Mouse (Mus musculus): ENCODE results near the gene Wnt7b. TPM values are rescaled to one million over a fixed set of nuclear protein-coding genes. Genes with fewer than 3 reads are reported as not detected.

Wnt7b gene
- polyA plus RNA-seq, 1 experiment from 2014 or later, result 0.18 TPM

GRCm38 (mm10) chr15:85611701-85612520 is 29.6 kb upstream of the Wnt7b start:
- H3K4me2 ChIP-seq, result no peak overlapping the region
- no peak for ATAC-seq (ENCODE audit: insufficient read depth)
- no peak overlapping the region for H3K9ac ChIP-seq
- H3K27ac ChIP-seq (replicated peaks), result no peak overlapping the region
- H3K9me3 ChIP-seq (replicated peaks), result no peaks in the 10 kb centered on the region
- H3K36me3 ChIP-seq (replicated peaks), result no peaks in the 10 kb centered on the region
- H3K4me3 ChIP-seq (replicated peaks), result no peak overlapping the region
- 53% methylated on average over 16 of the region's 16 CpGs for WGBS (ENCODE audit: insufficient replicate concordance)
- peaks cover 20% of the 10 kb centered on the region for H3K27me3 ChIP-seq
- 0 out of 2 replicates have a peak, but pooled peaks cover 3% of the 10 kb centered on the region for H3K4me1 ChIP-seq (replicated peaks)

- no peak overlapping the region for H3K4me3 ChIP-seq (replicated peaks)
- H3K9ac ChIP-seq, result no peak overlapping the region
- 0 out of 2 replicates have a peak, but pooled peaks cover 3% of the 10 kb centered on the region for H3K4me1 ChIP-seq (replicated peaks)
- no peak overlapping the region for H3K27ac ChIP-seq (replicated peaks)
- peaks cover 13% of the 10 kb centered on the region for H3K27me3 ChIP-seq
- H3K4me2 ChIP-seq, result no peak overlapping the region
- 42% methylated on average over 8 of the region's 8 CpGs for WGBS (ENCODE audit: insufficient replicate concordance)
- no peaks in the 10 kb centered on the region for H3K9me3 ChIP-seq (replicated peaks)
- H3K36me3 ChIP-seq (replicated peaks), result no peaks in the 10 kb centered on the region
- ATAC-seq (ENCODE audit: insufficient read depth), result peak; percentile 45; the same call in 1 of the 2 replicates
These were observed 28.4 kb upstream of the Wnt7b start for GRCm38 (mm10) chr15:85610618-85611218.

GRCm38 (mm10) chr15:85610120-85610519 is 27.8 kb upstream of the Wnt7b start:
- no peak overlapping the region for H3K4me3 ChIP-seq (replicated peaks)
- H3K36me3 ChIP-seq (replicated peaks), result no peaks in the 10 kb centered on the region
- H3K9me3 ChIP-seq (replicated peaks), result no peaks in the 10 kb centered on the region
- H3K4me1 ChIP-seq (replicated peaks), result 0 out of 2 replicates have a peak, but pooled peaks cover 3% of the 10 kb centered on the region
- no peak overlapping the region for H3K27ac ChIP-seq (replicated peaks)
- H3K27me3 ChIP-seq, result peaks cover 7% of the 10 kb centered on the region
- WGBS (ENCODE audit: insufficient replicate concordance), result 46% methylated on average over 5 of the region's 5 CpGs
- no peak overlapping the region for H3K9ac ChIP-seq
- ATAC-seq (ENCODE audit: insufficient read depth), result no peak
- H3K4me2 ChIP-seq, result no peak overlapping the region

GRCm38 (mm10) chr15:85609266-85610004 is 27.2 kb upstream of the Wnt7b start:
- H3K4me3 ChIP-seq (replicated peaks), result no peak overlapping the region
- no peak overlapping the region for H3K9ac ChIP-seq
- ATAC-seq (ENCODE audit: insufficient read depth), result no peak
- no peak overlapping the region for H3K27ac ChIP-seq (replicated peaks)
- peaks cover under 1% of the 10 kb centered on the region; the same call in 1 of the 2 replicates for H3K27me3 ChIP-seq
- H3K9me3 ChIP-seq (replicated peaks), result no peaks in the 10 kb centered on the region
- no peaks in the 10 kb centered on the region for H3K36me3 ChIP-seq (replicated peaks)
- H3K4me1 ChIP-seq (replicated peaks), result 0 out of 2 replicates have a peak, but pooled peaks cover 3% of the 10 kb centered on the region
- 56% methylated on average over 5 of the region's 5 CpGs for WGBS (ENCODE audit: insufficient replicate concordance)
- no peak overlapping the region for H3K4me2 ChIP-seq

- 51% methylated on average over 17 of the region's 17 CpGs for WGBS (ENCODE audit: insufficient replicate concordance)
- no peak for ATAC-seq (ENCODE audit: insufficient read depth)
- Histone ChIP-seq H3K4me1 (replicated peaks) (no peaks in the 10 kb centered on the region), H3K4me2 (no peak overlapping the region), H3K36me3 (replicated peaks) (no peaks in the 10 kb centered on the region), H3K27ac (replicated peaks) (no peak overlapping the region), H3K27me3 (no peaks in the 10 kb centered on the region), H3K4me3 (replicated peaks) (no peak overlapping the region), H3K9me3 (replicated peaks) (no peaks in the 10 kb centered on the region), H3K9ac (no peak overlapping the region)
These were observed 23.8 kb upstream of the Wnt7b start for GRCm38 (mm10) chr15:85605962-85606610.

GRCm38 (mm10) chr15:85604938-85605337 is 22.7 kb upstream of the Wnt7b start:
- Histone ChIP-seq H3K4me1 (replicated peaks) (no peaks in the 10 kb centered on the region), H3K36me3 (replicated peaks) (no peaks in the 10 kb centered on the region), H3K27me3 (no peaks in the 10 kb centered on the region), H3K9ac (no peak overlapping the region), H3K4me3 (replicated peaks) (no peak overlapping the region), H3K27ac (replicated peaks) (no peak overlapping the region), H3K4me2 (no peak overlapping the region), H3K9me3 (replicated peaks) (no peaks in the 10 kb centered on the region)
- ATAC-seq (ENCODE audit: insufficient read depth), result no peak
- 70% methylated on average over 8 of the region's 8 CpGs for WGBS (ENCODE audit: insufficient replicate concordance)

- H3K4me3 ChIP-seq (replicated peaks), result no peak overlapping the region
- H3K36me3 ChIP-seq (replicated peaks), result no peaks in the 10 kb centered on the region
- ATAC-seq (ENCODE audit: insufficient read depth), result no peak
- H3K4me1 ChIP-seq (replicated peaks), result no peaks in the 10 kb centered on the region
- H3K9me3 ChIP-seq (replicated peaks), result no peaks in the 10 kb centered on the region
- no peak overlapping the region for H3K27ac ChIP-seq (replicated peaks)
- H3K9ac ChIP-seq, result no peak overlapping the region
- no peak overlapping the region for H3K4me2 ChIP-seq
- no peaks in the 10 kb centered on the region for H3K27me3 ChIP-seq
- WGBS (ENCODE audit: insufficient replicate concordance), result 56% methylated on average over 4 of the region's 4 CpGs
These were observed 22.2 kb upstream of the Wnt7b start for GRCm38 (mm10) chr15:85604507-85604906.

GRCm38 (mm10) chr15:85603422-85603821 is 21.1 kb upstream of the Wnt7b start:
- no peak for ATAC-seq (ENCODE audit: insufficient read depth)
- Histone ChIP-seq H3K9me3 (replicated peaks) (no peaks in the 10 kb centered on the region), H3K27me3 (no peaks in the 10 kb centered on the region), H3K4me1 (replicated peaks) (no peaks in the 10 kb centered on the region), H3K27ac (replicated peaks) (no peak overlapping the region), H3K4me3 (replicated peaks) (no peak overlapping the region), H3K9ac (no peak overlapping the region), H3K4me2 (no peak overlapping the region), H3K36me3 (replicated peaks) (no peaks in the 10 kb centered on the region)
- WGBS (ENCODE audit: insufficient replicate concordance), result 48% methylated on average over 5 of the region's 5 CpGs

GRCm38 (mm10) chr15:85602733-85603132 is 20.5 kb upstream of the Wnt7b start:
- no peak overlapping the region for H3K27ac ChIP-seq (replicated peaks)
- H3K9me3 ChIP-seq (replicated peaks), result no peaks in the 10 kb centered on the region
- no peaks in the 10 kb centered on the region for H3K36me3 ChIP-seq (replicated peaks)
- H3K4me1 ChIP-seq (replicated peaks), result no peaks in the 10 kb centered on the region
- H3K4me3 ChIP-seq (replicated peaks), result no peak overlapping the region
- no peak for ATAC-seq (ENCODE audit: insufficient read depth)
- no peak overlapping the region for H3K4me2 ChIP-seq
- no peaks in the 10 kb centered on the region for H3K27me3 ChIP-seq
- H3K9ac ChIP-seq, result no peak overlapping the region
- WGBS (ENCODE audit: insufficient replicate concordance), result 56% methylated on average over 6 of the region's 6 CpGs

- Histone ChIP-seq H3K36me3 (replicated peaks) (no peaks in the 10 kb centered on the region), H3K9ac (no peak overlapping the region), H3K27me3 (no peaks in the 10 kb centered on the region), H3K4me1 (replicated peaks) (no peaks in the 10 kb centered on the region), H3K9me3 (replicated peaks) (no peaks in the 10 kb centered on the region), H3K4me2 (no peak overlapping the region), H3K4me3 (replicated peaks) (no peak overlapping the region), H3K27ac (replicated peaks) (no peak overlapping the region)
- ATAC-seq (ENCODE audit: insufficient read depth), result no peak
- WGBS (ENCODE audit: insufficient replicate concordance), result 72% methylated on average over 5 of the region's 5 CpGs
These were observed 19.7 kb upstream of the Wnt7b start for GRCm38 (mm10) chr15:85602021-85602420.

GRCm38 (mm10) chr15:85601202-85601601 is 18.9 kb upstream of the Wnt7b start:
- H3K36me3 ChIP-seq (replicated peaks), result no peaks in the 10 kb centered on the region
- H3K4me1 ChIP-seq (replicated peaks), result no peaks in the 10 kb centered on the region
- no peak overlapping the region for H3K4me3 ChIP-seq (replicated peaks)
- 57% methylated on average over 4 of the region's 4 CpGs for WGBS (ENCODE audit: insufficient replicate concordance)
- no peak overlapping the region for H3K9ac ChIP-seq
- H3K4me2 ChIP-seq, result no peak overlapping the region
- no peaks in the 10 kb centered on the region for H3K27me3 ChIP-seq
- no peak overlapping the region for H3K27ac ChIP-seq (replicated peaks)
- ATAC-seq (ENCODE audit: insufficient read depth), result no peak
- no peaks in the 10 kb centered on the region for H3K9me3 ChIP-seq (replicated peaks)
